Mouse (Mus musculus) gastrocnemius, postnatal 36 days (tissue): ENCODE measurements around the gene Klhl32. TPM values are rescaled to one million over a fixed set of nuclear protein-coding genes. Genes with fewer than 3 reads are reported as not detected.

ENCODE experiments used
- DNase-seq, 2 experiments: peaks; one replicate each; pipeline ENCODE4 v3.0.0; 2022
- intact Hi-C: fragments of 180-260 bp; cut with DNase I; formaldehyde crosslinking; loops from one replicate; pipeline ENCODE4 v1.15.1; 2025
- total RNA-seq, 2 experiments: library from RNA; stranded (reverse); gene quantifications; 2 replicates each; pipeline ENCODE4 v1.2.3; 2021

Klhl32 gene
- total RNA-seq, 2 experiments from 2014 or later = 0.10 TPM; not detected in 1

- no peak for DNase-seq
- intact Hi-C loops = no loop called here
Observed at GRCm38 (mm10) chr4:24568989-24569556, 281.9 kb downstream of the Klhl32 start.

- intact Hi-C loops = no loop called here
- DNase-seq = no peak
Observed at GRCm38 (mm10) chr4:24568026-24568425, 282.9 kb downstream of the Klhl32 start.

Other genes with a start within 250 kb of the Klhl32 start
- gene Ndufaf4, start 47.0 kb upstream of the Klhl32 start, total RNA-seq = 10 to 100 TPM; 38.6 to 40.5 TPM
- 1 to 10 TPM in 1 of 2 experiments, under 1 TPM in 1; 0.76 to 1.1 TPM for gene Gpr63, start 115.3 kb upstream of the Klhl32 start, total RNA-seq